Mouse (Mus musculus) ES-E14 (cell line): ENCODE data around the gene Klrb1c.
"Not testable (repeated sequence)": the region's sequence is repeated elsewhere in the genome, so short reads cannot be mapped to it uniquely, and the experiment has no call there.

ENCODE experiments used
- CHD2 ChIP-seq: IDR thresholded peaks from 2 replicates; pipeline ENCODE4 v1.6.1; 2014; ENCODE audit warnings: mild to moderate bottlenecking, low read depth, low read length, inconsistent platforms
- HCFC1 ChIP-seq: IDR thresholded peaks from 2 replicates; pipeline ENCODE4 v1.6.1; 2012; ENCODE audit warnings: low read length, inconsistent platforms, borderline replicate concordance; ENCODE audit not compliant: insufficient read depth
- MAFK ChIP-seq: IDR thresholded peaks from 2 replicates; pipeline ENCODE4 v1.6.1; 2014; ENCODE audit warnings: mild to moderate bottlenecking, low read depth, low read length, inconsistent platforms; ENCODE audit not compliant: insufficient read depth
- ZC3H11A ChIP-seq: IDR thresholded peaks from 2 replicates; pipeline ENCODE4 v1.6.1; 2012; ENCODE audit warnings: low read depth, mild to moderate bottlenecking, inconsistent platforms, low read length, borderline replicate concordance
- ZNF384 ChIP-seq: IDR thresholded peaks from 2 replicates; pipeline ENCODE4 v1.6.1; 2012; ENCODE audit warnings: low read depth, low read length, inconsistent platforms

- TF ChIP-seq HCFC1, CHD2, ZNF384, ZC3H11A, MAFK: not testable (repeated sequence)
Observed at GRCm38 (mm10) chr6:128754748-128755401, 34.1 kb downstream of the Klrb1c start.
